Mouse (Mus musculus) lung, adult 2 months (tissue): Measurements from ENCODE around the gene Pigk. TPM values are rescaled to one million over a fixed set of nuclear protein-coding genes. Genes with fewer than 3 reads are reported as not detected.
"Not testable (repeated sequence)": the region's sequence is repeated elsewhere in the genome, so short reads cannot be mapped to it uniquely, and the experiment has no call there.

ENCODE experiments used
- DNase-seq: peaks from one replicate; pipeline ENCODE4 v3.0.0; 2022
- H3K4me1 ChIP-seq: fragments of 200-500 bp; 2 replicates; pipeline ENCODE4 v1.6.1; 2011; ENCODE audit warnings: low read length; ENCODE audit not compliant: control insufficient read depth, insufficient read depth
- H3K4me3 ChIP-seq: fragments of 200-500 bp; replicated peaks from 2 replicates; pipeline ENCODE3; 2011; ENCODE audit warnings: low read depth, mild to moderate bottlenecking, control low read depth, low read length; ENCODE audit errors: extremely low read depth
- CTCF ChIP-seq: fragments of 200-500 bp; IDR thresholded peaks from 2 replicates; pipeline ENCODE4 v1.5.1; 2011; ENCODE audit warnings: mild to moderate bottlenecking, low read length, control low read depth; ENCODE audit not compliant: insufficient read depth
- POLR2A ChIP-seq: fragments of 200-500 bp; IDR thresholded peaks from 2 replicates; pipeline ENCODE4 v1.6.1; 2011; ENCODE audit warnings: low read depth, mild to moderate bottlenecking, control low read depth, low read length, borderline replicate concordance; ENCODE audit errors: extremely low read depth
- WGBS: fragments of 180-500 bp; shearing (Covaris S2); methylation state at CpG from one replicate; pipeline ENCODE4 v1.1.7; 2018; 5-methylcytosine and 5-hydroxymethylcytosine counted together
- polyA plus RNA-seq: library from polyadenylated mRNA; depleted of rRNA; stranded (reverse); fragments of >200 nt; gene quantifications from 2 replicates; pipeline ENCODE4 v1.2.3, GENCODE M21; 2012

Gene Pigk
- polyA plus RNA-seq, 1 experiment, result 12.2 TPM

GRCm38 (mm10) chr3:152694950-152695349 lies 18.9 kb upstream of the Pigk start:
- TF ChIP-seq CTCF, result no peak
- TF ChIP-seq POLR2A, result no peak
- no peak for DNase-seq
- Histone ChIP-seq H3K4me1 (no peaks in the 10 kb centered on the region), H3K4me3 (no peak overlapping the region)
- WGBS, result 92% methylated on average over 3 of the region's 3 CpGs

GRCm38 (mm10) chr3:152698017-152698416 lies 15.9 kb upstream of the Pigk start:
- WGBS, result 77% methylated on average over 5 of the region's 5 CpGs
- no peak overlapping the region for H3K4me3 ChIP-seq

GRCm38 (mm10) chr3:152699261-152699660 lies 14.6 kb upstream of the Pigk start:
- no peak for DNase-seq
- WGBS, result 51% methylated on average over 8 of the region's 8 CpGs
- H3K4me1 ChIP-seq, result no peaks in the 10 kb centered on the region
- no peak overlapping the region for H3K4me3 ChIP-seq
- TF ChIP-seq POLR2A, result no peak
- no peak for TF ChIP-seq CTCF

More at GRCm38 (mm10) chr3:152698017-152698416, 15.9 kb upstream of the Pigk start:
- TF ChIP-seq CTCF (no peak), POLR2A (no peak)
- no peak for DNase-seq
- no peaks in the 10 kb centered on the region for H3K4me1 ChIP-seq

- not testable (repeated sequence) for DNase-seq, H3K4me1 ChIP-seq, H3K4me3 ChIP-seq
- 89% methylated on average over 8 of the region's 8 CpGs for WGBS
Measured at GRCm38 (mm10) chr3:152701536-152701935, 12.4 kb upstream of the Pigk start.

GRCm38 (mm10) chr3:152702274-152702843 lies 11.5 kb upstream of the Pigk start:
- H3K4me3 ChIP-seq, result no peak overlapping the region
- no peaks in the 10 kb centered on the region for H3K4me1 ChIP-seq
- no peak for TF ChIP-seq POLR2A
- no peak for TF ChIP-seq CTCF
- DNase-seq, result no peak
- WGBS, result 65% methylated on average over 8 of the region's 8 CpGs

- WGBS, result 72% methylated on average over 5 of the region's 5 CpGs
- TF ChIP-seq CTCF, result no peak
- DNase-seq, result no peak
- H3K4me3 ChIP-seq, result no peak overlapping the region
- no peaks in the 10 kb centered on the region for H3K4me1 ChIP-seq
Measured at GRCm38 (mm10) chr3:152705826-152706225, 8.1 kb upstream of the Pigk start.

GRCm38 (mm10) chr3:152706901-152707300 lies 7.0 kb upstream of the Pigk start:
- H3K4me3 ChIP-seq, result no peak overlapping the region
- TF ChIP-seq CTCF (no peak), POLR2A (no peak)
- WGBS, result 70% methylated on average over 2 of the region's 2 CpGs

GRCm38 (mm10) chr3:152707321-152707823 lies 6.5 kb upstream of the Pigk start:
- H3K4me3 ChIP-seq, result no peak overlapping the region
- H3K4me1 ChIP-seq, result no peaks in the 10 kb centered on the region
- TF ChIP-seq CTCF, result no peak
- no peak for TF ChIP-seq POLR2A
- no peak for DNase-seq
- 66% methylated on average over 5 of the region's 5 CpGs for whole genome bisulfite sequencing

More at GRCm38 (mm10) chr3:152706901-152707300, 7.0 kb upstream of the Pigk start:
- no peaks in the 10 kb centered on the region for H3K4me1 ChIP-seq
- no peak for DNase-seq

GRCm38 (mm10) chr3:152709936-152710335 lies 4.0 kb upstream of the Pigk start:
- 74% methylated on average over 3 of the region's 3 CpGs for WGBS
- no peak for DNase-seq
- H3K4me1 ChIP-seq, result no peaks in the 10 kb centered on the region
- no peak overlapping the region for H3K4me3 ChIP-seq
- TF ChIP-seq CTCF (no peak), POLR2A (no peak)

GRCm38 (mm10) chr3:152712957-152713356 lies 943 bp upstream of the Pigk start:
- no peak for TF ChIP-seq POLR2A
- no peak for TF ChIP-seq CTCF
- WGBS, result 65% methylated on average over 4 of the region's 4 CpGs
- DNase-seq, result no peak
- H3K4me3 ChIP-seq, result no peak overlapping the region
- no peaks in the 10 kb centered on the region for H3K4me1 ChIP-seq
